Mouse (Mus musculus) heart, postnatal 25 days (tissue): ENCODE measurements around the gene Tmem258. TPM values are rescaled to one million over a fixed set of nuclear protein-coding genes. Genes with fewer than 3 reads are reported as not detected.

Experiments
- DNase-seq: peaks from one replicate; pipeline ENCODE4 v3.0.0; 2022; ENCODE audit warnings: low spot score
- intact Hi-C: fragments of 180-260 bp; cut with DNase I; formaldehyde crosslinking; loops from one replicate; pipeline ENCODE4 v1.15.1; 2025
- total RNA-seq, 2 experiments: library from RNA; stranded (reverse); gene quantifications; 2 replicates each; pipeline ENCODE4 v1.2.3; 2021

Gene Tmem258
- total RNA-seq, 2 experiments from 2014 or later: 172 to 178 TPM

DNA sequence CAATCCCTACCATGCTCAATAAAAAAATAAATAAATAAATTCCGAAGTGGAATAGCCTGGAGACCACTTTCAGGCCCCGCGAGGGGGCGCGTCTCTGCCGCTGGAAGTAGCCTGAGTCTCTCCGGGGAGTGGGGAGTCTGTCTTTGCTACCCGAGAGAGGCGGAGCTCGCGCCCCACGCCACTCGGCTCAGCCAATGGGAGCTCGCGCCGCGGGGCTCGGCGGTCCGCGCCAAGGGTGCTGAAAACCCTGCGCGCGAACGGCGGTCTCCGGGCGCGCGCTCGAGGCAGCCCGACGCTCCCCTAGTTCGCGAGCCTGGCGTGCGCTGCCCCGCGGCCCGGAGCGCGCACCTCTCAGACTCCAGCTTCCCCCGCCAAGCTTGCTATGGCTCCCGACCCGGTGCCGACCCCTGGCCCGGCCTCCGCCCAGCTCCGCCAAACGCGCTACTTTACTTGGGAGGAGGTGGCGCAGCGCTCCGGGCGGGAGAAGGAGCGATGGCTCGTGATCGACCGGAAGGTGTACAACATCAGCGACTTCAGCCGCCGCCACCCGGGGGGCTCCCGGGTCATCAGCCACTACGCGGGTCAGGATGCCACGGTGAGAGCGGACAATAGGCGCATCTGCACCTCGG, 21.0 kb upstream of the Tmem258 start, which contains the start of gene Fads1:
Gene Fads1 (plus strand): TSS at position 219 of the 629 bp plus-strand sequence.
- peak; percentile 90 for DNase-seq
- intact Hi-C loops: loop anchor here (5.0 kb wide), 2 partner anchors 80 to 280 kb away; partner anchors contain the start of gene Fads2

DNA sequence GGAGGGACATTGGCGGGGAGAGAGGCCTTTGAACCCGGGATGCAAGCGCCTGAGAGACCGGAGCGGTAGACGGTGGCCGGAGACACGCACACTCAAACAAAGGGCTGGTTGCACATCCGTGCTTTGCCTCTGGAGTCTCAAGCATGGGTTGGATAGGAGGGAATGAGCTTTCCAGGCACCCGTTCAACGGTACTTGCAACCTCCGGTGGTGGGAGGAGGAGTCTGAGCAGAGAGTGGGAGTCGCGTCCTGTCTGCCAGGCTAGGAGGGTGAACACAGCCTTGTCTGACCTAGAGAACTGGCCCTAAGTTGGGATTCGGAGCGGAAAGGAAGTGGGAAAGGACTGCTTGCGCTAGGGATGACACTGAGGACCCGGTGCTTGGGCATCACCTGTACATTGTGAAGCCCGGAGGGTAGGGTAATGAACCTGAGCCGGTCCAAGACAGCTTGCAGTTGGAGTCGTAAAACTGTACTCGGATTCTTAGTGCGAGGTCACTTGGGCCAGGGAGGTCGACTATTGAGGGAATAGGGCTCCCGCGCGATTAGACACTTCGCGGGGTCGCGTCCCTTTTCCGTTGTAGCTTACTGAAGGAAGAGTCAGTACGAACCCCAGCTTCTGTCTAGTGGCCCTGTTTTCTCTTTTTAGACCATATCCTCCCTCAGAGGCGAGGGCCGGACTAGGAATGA, 20.4 kb upstream of the Tmem258 start:
- intact Hi-C loops: loop anchor here (5.0 kb wide), 2 partner anchors 81 to 281 kb away; partner anchors contain the start of gene Fads2
- peak; percentile 59 for DNase-seq

DNA sequence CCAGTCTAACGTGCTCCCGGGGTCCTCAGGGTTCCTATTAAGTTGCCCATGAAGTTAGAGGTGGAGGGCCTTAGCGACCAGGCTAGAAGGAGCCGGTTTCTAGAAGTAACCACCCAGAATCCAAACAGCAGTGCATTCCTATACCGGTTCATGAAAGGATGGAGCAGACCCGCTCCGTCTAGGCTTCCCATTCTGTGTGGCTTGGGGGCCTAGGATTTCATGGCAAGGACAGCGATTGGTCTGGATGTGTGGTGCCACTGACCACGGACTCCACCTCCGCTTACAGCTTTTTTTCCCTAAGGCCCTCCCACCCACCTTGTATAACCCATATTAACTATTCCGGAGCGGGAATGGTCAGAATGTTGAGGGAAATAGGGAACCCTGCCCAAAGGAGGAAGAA, 19.7 kb upstream of the Tmem258 start:
- DNase-seq: no peak
- intact Hi-C loops: loop anchor here (5.0 kb wide), 2 partner anchors 82 to 282 kb away; partner anchors contain the start of gene Fads2

DNA sequence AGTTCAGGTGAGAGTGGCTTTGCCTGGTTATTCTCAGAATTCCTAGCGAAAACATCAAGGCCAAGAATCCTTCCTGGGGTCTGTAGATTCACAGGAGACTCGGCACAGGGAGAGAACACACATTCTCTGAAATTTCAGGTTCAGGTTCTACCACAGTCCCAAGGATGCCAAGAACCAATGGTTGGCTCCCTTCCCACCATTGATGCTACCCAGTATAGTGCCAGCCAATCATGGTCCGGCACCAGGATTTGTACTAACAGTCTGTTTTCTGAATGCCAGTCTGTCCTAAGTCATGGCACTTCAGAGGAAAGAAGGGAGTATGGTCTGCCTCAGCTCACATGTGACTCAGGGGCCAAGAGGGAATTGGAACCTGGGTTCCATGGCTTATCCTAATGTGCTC, 17.9 kb upstream of the Tmem258 start:
- intact Hi-C loops: no loop called here
- DNase-seq: no peak

DNA sequence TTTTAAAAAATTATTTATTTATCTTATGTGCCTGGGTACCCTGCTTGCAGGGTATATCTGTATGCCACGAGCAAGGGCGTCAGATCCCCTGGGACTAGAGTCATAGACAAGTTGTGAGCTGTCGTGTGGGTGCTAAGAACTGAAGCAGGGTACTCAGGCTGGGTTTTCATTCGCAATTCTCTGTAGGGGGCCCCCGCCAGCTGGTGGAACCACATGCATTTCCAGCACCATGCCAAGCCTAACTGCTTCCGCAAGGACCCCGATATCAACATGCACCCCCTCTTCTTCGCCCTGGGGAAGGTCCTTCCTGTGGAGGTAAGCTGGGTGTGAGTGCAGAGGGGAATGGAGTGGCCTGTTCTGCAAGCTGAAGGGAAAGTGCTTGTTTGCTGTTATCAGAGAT, 17.2 kb upstream of the Tmem258 start:
- no peak for DNase-seq
- intact Hi-C loops: no loop called here

DNA sequence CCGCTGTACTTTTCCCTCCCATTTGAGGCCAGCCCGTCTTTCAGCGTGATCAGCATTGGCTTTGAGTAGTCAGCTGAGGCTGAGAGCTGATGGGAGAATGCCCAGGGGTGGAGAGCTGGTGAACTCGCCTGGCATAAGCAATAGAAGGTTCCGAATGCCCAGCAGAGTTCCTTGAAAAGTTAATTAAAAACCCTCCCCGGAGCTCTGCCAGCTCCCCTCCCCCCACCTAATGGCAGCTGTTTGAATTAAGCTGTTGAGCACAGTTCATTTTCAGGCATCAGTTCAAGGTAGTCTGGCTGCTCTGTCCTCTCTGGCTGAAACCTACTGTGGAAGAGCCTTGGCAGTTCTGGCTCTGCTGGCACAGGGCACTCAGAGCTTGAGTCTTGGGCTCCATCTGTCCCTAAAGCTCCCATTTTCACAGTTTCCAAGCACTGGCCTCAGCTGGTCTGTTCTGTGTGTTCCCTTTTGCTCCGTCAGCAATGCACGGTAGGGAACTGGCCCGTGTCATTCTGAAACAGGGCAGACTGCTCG, 15.5 kb upstream of the Tmem258 start:
- no peak for DNase-seq
- intact Hi-C loops: no loop called here

DNA sequence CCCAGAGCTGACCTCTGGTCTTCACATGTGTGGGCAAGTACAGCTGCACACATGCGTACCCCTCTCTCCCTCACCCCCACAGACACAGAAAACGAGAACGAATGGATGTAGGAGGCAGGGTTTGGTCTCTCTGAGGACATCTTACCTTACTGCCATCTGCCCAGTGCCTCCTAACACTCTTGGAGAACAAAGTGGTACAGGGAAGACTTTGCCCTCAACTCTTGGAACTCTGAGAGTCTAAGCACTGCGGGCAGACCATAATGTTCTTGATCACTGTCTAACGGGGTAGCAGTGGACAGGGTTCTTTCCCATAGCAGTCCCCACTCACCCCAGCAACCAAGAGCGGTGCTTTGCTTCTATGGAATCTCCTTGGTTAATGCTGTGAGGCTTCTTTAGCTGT, 14.8 kb upstream of the Tmem258 start:
- no peak for DNase-seq
- intact Hi-C loops: no loop called here

DNA sequence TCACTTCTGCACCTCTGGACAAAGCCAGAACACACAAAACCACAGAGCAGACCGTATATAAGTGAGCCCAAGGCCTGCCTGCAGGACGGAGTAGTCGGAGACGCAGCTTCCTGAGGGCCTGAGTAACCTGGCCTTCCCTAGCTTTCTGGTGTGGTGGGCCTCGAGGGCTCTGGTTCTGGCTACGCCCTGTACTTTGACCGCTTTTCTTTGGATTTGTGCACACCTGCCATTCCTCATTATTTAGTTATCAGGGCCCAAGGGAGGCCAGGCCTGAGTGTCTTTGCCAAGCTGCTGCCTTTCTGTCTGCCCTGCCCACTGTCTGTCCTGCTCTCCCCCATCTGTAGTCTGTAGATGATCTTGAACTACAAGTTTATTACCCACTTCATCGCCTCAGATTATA, 13.9 kb upstream of the Tmem258 start:
- no peak for DNase-seq
- intact Hi-C loops: loop anchor here (10.0 kb wide), 1 partner anchor 155 kb away; no protein-coding TSS in a partner anchor

DNA sequence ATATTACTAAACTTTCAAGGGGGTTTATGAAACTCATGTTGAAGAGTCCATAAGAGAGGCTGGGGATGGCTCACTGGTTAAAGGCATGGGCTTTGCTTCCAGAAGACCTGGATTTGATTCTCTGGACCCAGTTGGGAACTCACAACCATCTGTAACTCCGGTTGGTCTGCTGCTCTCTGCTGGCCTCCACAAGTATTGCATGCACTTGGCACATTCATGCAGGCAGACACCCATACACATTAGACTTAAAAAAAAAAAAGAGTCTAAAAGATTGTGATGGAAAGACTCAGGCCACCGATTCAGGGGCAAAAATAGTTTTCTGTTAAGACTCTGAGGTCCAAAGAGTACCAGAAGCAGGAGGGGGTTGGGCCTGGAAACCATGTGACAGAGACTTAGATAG, 13.0 kb upstream of the Tmem258 start:
- peak; percentile 41 for DNase-seq
- intact Hi-C loops: loop anchor here (10.0 kb wide), 1 partner anchor 156 kb away; no protein-coding TSS in a partner anchor

DNA sequence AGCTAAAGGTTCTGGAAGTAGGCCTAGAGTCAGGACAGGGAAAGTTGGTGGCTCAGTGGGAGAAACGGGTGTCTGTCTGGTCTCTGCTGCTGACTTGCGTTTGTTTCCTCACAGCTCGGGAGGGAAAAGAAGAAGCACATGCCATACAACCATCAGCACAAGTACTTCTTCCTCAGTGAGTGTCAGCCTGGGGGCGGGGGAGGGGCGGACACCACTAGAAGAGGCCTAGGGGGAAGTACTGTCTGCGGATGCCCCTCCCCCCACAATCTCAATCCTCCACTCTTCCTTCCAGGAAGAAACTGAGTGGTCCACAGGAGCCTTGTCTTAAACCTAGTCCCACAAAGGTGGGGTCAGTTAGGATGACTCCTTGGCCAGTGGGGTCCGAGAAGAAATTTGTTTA, 12.5 kb upstream of the Tmem258 start:
- intact Hi-C loops: loop anchor here (10.0 kb wide), 1 partner anchor 157 kb away; no protein-coding TSS in a partner anchor
- DNase-seq: no peak

DNA sequence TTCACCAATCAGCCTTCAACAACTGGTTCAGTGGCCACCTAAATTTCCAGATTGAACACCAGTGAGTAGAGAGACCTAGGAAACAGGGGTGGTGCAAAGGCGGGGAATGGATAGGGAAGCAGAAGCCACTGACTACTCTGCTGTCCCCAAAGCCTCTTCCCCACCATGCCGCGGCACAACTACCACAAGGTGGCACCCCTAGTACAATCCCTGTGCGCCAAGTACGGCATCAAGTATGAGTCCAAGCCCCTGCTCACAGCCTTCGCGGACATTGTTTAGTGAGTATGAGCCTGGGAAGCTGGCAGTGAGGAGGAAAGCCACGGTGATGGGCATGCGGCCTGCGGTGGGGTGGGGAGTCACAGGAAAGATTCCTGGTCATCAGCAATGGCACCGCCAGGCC, 9.5 kb upstream of the Tmem258 start:
- intact Hi-C loops: loop anchor here (10.0 kb wide), 1 partner anchor 160 kb away; no protein-coding TSS in a partner anchor
- DNase-seq: no peak

DNA sequence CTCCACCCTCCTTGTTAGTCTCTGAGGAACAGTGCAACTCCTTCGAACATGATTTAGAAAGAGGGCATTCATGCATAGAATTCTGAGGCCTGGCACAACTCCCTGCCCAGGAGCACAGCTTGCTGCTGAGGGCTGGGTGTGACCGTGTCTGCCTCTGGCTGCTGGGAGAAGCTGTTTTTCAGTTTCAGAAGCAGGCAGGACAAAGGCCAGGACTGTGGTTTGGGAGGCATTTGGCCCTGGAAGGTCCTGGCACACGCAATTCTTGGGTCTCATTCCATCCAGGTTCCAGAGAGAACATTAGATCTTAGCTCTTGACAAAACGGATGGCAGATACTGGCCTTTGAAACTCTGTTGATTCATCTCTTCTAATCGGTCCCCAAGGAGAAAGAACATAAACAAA, 8.6 kb upstream of the Tmem258 start:
- no peak for DNase-seq
- intact Hi-C loops: loop anchor here (10.0 kb wide), 1 partner anchor 160 kb away; no protein-coding TSS in a partner anchor

DNA sequence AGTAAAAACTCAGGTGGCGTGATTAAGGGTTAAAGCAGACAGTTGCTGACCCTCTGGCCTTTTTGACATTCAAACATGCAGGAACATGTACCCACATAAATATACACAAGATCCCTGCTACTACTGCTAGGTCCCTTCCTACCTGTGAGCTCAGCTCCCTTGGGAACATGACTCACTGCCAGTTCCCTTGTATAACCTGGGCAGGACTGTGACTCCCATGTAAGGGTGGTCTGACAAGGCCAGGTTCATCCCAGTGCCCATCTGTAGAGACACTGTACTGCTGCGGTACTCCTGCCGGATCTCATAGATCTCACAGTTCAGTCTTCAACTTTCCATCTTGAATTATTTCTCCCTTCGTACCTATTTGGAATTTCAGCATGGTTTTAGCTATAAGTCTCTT, 6.7 kb upstream of the Tmem258 start:
- intact Hi-C loops: loop anchor here (10.0 kb wide), 1 partner anchor 162 kb away; no protein-coding TSS in a partner anchor
- no peak for DNase-seq

DNA sequence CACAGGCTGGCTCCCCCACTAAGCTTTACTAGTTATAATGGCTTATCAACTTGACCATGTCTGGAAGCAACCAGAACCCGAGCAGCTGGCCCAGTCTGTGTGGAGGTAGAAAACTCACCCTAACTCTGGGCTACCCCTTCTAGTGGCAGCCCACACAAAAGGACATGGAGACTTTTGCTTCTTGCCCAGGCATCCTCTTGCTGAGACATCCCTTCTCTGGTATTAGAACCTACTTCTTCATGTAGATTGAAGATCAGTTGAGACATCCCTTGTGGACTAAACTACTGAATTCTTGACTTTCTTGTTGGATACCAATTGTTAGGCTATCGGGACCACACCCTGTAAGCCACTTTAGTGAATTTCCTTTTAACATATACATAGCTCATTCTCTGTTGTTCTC, 5.5 kb upstream of the Tmem258 start:
- DNase-seq: no peak
- intact Hi-C loops: loop anchor here (2.0 to 10.0 kb wide), 2 partner anchors 163 to 197 kb away; partner anchors contain the start of genes Best1 and Rab3il1

DNA sequence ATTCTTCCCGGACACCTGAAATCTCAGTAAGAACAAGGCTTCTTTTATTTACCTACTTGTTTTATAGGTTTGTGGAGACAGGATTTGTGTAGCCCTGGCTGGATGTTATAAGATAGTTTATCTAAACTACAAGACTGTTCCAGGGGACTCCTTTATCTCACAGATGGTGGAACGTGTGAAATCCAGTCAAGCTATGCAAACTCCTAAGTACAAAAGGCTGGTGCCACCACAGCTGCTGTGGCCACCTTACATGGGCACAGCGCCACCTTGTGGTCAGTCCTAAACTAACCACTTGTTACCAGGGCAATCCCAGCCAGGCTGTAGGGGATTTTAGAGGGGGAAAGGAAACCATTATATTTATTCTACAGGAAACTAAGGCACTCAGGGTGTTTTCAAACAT, 5.1 kb upstream of the Tmem258 start:
- DNase-seq: no peak
- intact Hi-C loops: loop anchor here (2.0 to 10.0 kb wide), 2 partner anchors 164 to 198 kb away; partner anchors contain the start of genes Best1 and Rab3il1

DNA sequence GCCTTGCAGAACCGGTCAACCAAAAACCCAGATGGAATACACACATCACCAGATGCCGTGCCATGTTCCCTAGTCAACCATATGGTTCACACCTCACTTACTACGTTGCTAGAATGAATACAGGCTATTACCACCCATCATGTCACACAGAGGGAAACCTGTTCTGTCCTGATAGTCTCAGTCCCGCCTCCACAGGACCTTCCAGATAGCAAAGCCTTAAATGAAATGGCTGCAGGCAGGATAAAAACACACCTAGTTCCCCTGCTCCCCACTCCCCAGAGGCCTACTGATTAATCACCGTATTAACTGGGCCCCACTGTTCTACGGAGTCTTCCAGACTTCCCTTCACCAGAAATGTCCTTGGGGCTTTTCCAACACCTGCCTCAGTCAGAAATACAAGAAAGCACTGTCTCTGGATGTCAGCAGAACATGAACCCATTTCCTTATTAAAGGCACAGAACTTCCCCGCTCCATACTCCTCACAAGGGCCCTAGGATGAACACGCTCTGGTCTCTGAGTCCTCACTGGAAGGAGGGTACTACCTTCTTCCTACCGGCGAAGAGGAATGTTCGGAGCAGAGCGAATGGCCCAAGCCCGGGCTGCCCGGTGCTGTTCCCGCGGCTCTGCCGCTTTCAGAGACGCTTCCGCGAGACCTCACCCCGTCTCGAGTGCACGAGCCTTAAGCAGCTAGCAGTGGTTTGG, 517 bp upstream of the Tmem258 start:
- intact Hi-C loops: loop anchor here (5.0 kb wide), 1 partner anchor 291 kb away; no protein-coding TSS in a partner anchor
- no peak for DNase-seq

DNA sequence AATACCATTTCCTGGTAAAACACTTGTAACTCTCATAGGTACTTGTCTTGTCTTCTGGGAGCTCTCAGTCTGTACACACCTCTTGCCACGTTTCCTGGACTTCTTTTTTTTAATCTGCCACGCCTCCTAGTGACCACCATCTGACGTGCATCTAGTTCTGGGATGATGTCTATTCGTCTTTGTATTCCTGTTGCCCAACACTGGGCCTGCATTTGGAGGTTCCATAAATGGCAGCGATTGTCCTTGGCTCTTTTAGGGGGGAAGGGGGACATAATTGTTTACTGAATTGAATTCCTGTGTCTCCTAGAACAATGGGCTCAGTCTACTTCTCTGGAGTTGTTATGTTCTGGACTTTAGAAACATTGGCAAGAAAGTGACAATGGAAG, 795 bp downstream of the Tmem258 start:
- intact Hi-C loops: loop anchor here (5.0 kb wide), 1 partner anchor 292 kb away; no protein-coding TSS in a partner anchor
- DNase-seq: no peak

DNA sequence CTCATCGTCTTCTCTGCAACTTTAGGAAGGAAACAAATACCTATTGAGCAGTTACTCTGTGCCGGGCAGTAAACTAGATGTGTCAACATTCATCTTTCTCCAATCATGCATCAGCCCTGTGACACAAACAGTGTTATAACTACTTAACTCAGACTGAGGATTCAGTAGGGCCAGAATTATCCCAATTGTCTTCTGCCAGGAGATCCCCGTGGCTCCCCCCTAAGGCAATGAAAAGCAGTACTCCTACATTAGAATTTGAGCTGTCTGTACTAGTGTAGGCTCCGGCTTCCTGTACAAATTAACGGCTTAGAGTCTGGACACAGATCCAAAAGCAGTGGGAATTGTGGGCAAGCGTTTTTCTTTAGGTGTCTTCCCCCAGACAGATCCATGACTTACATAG, 1.2 kb downstream of the Tmem258 start:
- no peak for DNase-seq
- intact Hi-C loops: no loop called here

DNA sequence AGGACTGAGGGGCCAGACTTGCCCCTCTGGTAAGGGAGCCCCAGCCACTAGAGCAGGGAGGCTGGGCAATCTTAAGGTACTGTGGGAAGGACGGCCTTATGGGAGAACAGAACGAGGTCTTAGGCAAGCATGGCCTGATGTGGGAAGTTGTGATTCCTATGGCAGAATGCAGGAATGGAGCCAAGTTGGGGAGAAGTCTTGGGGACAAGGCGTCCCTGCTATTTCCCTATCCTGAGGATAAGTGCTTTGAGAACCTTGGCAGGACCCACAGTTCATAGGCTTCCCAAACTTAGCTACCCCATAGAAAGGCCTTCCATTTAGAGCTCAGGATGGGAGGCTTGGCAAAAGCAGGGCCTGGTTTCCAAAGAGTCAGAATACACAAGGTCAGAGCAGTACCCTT, 5.0 kb downstream of the Tmem258 start:
- intact Hi-C loops: no loop called here
- no peak for DNase-seq

DNA sequence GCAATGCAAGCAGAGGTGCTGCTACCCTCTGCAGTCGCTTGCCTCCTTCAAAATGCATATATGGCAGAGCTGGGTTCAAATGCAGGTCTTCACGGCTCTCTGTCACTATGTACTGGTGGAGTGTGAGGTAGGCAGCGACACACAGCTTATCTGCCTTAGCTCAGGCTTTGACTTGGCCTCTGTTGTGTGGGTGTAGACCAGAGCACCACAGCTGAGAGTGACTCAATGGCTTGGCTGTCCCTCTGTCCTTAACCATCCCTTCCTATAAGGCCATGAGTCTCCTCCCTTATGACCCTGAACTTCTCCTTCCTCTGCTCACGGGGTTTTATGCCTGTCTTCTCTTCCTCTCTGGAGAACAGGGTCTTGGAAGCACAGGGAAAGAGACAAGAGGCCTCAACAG, 7.1 kb downstream of the Tmem258 start:
- intact Hi-C loops: no loop called here
- DNase-seq: no peak
